Mouse (Mus musculus): ENCODE measurements around the gene Cep72. TPM values are rescaled to one million over a fixed set of nuclear protein-coding genes. Genes with fewer than 3 reads are reported as not detected.

Cep72 gene
- polyA plus RNA-seq, 1 experiment from 2014 or later = 15.2 TPM

- H3K4me1 ChIP-seq (replicated peaks) = no peaks in the 10 kb centered on the region
- H3K9me3 ChIP-seq = no peaks in the 10 kb centered on the region
- no peaks in the 10 kb centered on the region for H3K36me3 ChIP-seq
- 53% methylated on average over 4 of the region's 4 CpGs for WGBS
- no peak overlapping the region for H3K27ac ChIP-seq
- no peak for ATAC-seq
- peaks cover 3% of the 10 kb centered on the region; the same call in 1 of the 2 replicates for H3K27me3 ChIP-seq (replicated peaks)
- no peak overlapping the region for H3K4me3 ChIP-seq (replicated peaks)
- H3K4me2 ChIP-seq (replicated peaks) = no peak overlapping the region
- no peak overlapping the region for H3K9ac ChIP-seq
Observed at GRCm38 (mm10) chr13:74001492-74001891, 60.6 kb downstream of the Cep72 start.

- Histone ChIP-seq H3K4me3 (replicated peaks) (no peak overlapping the region), H3K27me3 (replicated peaks) (no peaks in the 10 kb centered on the region; the same call in 1 of the 2 replicates), H3K27ac (no peak overlapping the region), H3K9ac (no peak overlapping the region), H3K4me2 (replicated peaks) (no peak overlapping the region), H3K4me1 (replicated peaks) (no peaks in the 10 kb centered on the region), H3K36me3 (no peaks in the 10 kb centered on the region), H3K9me3 (no peaks in the 10 kb centered on the region)
- ATAC-seq = no peak
- WGBS = 80% methylated on average over 6 of the region's 6 CpGs
Observed at GRCm38 (mm10) chr13:74000961-74001360, 61.1 kb downstream of the Cep72 start.

- ATAC-seq = no peak
- Histone ChIP-seq H3K9me3 (no peaks in the 10 kb centered on the region), H3K27me3 (replicated peaks) (no peaks in the 10 kb centered on the region; the same call in 1 of the 2 replicates), H3K9ac (no peak overlapping the region), H3K36me3 (no peaks in the 10 kb centered on the region), H3K4me3 (replicated peaks) (no peak overlapping the region), H3K27ac (no peak overlapping the region), H3K4me2 (replicated peaks) (no peak overlapping the region), H3K4me1 (replicated peaks) (no peaks in the 10 kb centered on the region)
Observed at GRCm38 (mm10) chr13:74000519-74000918, 61.6 kb downstream of the Cep72 start.

- H3K36me3 ChIP-seq = no peaks in the 10 kb centered on the region
- no peak for ATAC-seq
- H3K9me3 ChIP-seq = no peaks in the 10 kb centered on the region
- no peaks in the 10 kb centered on the region for H3K4me1 ChIP-seq (replicated peaks)
- no peak overlapping the region for H3K4me3 ChIP-seq (replicated peaks)
- no peaks in the 10 kb centered on the region for H3K27me3 ChIP-seq (replicated peaks)
- H3K27ac ChIP-seq = no peak overlapping the region
- 83% methylated on average over 4 of the region's 4 CpGs for WGBS
- no peak overlapping the region for H3K9ac ChIP-seq
- H3K4me2 ChIP-seq (replicated peaks) = no peak overlapping the region
Observed at GRCm38 (mm10) chr13:73996456-73996855, 65.6 kb downstream of the Cep72 start.

GRCm38 (mm10) chr13:73991267-73991666, 70.8 kb downstream of the Cep72 start:
- no peaks in the 10 kb centered on the region for H3K4me1 ChIP-seq (replicated peaks)
- 75% methylated on average over 5 of the region's 5 CpGs for WGBS
- ATAC-seq = no peak
- no peak overlapping the region for H3K9ac ChIP-seq
- H3K36me3 ChIP-seq = no peaks in the 10 kb centered on the region
- H3K9me3 ChIP-seq = no peaks in the 10 kb centered on the region
- H3K4me3 ChIP-seq (replicated peaks) = no peak overlapping the region
- H3K27me3 ChIP-seq (replicated peaks) = no peaks in the 10 kb centered on the region
- H3K4me2 ChIP-seq (replicated peaks) = no peak overlapping the region
- H3K27ac ChIP-seq = no peak overlapping the region

GRCm38 (mm10) chr13:73990761-73991160, 71.3 kb downstream of the Cep72 start:
- H3K9ac ChIP-seq = no peak overlapping the region
- H3K36me3 ChIP-seq = no peaks in the 10 kb centered on the region
- no peak overlapping the region for H3K27ac ChIP-seq
- H3K27me3 ChIP-seq (replicated peaks) = no peaks in the 10 kb centered on the region
- H3K4me1 ChIP-seq (replicated peaks) = no peaks in the 10 kb centered on the region
- no peaks in the 10 kb centered on the region for H3K9me3 ChIP-seq
- H3K4me3 ChIP-seq (replicated peaks) = no peak overlapping the region
- no peak overlapping the region for H3K4me2 ChIP-seq (replicated peaks)
- ATAC-seq = peak; percentile 23; the same call in 1 of the 2 replicates
- 64% methylated on average over 2 of the region's 2 CpGs for WGBS

- Histone ChIP-seq H3K9me3 (no peaks in the 10 kb centered on the region), H3K36me3 (no peaks in the 10 kb centered on the region), H3K4me1 (replicated peaks) (no peaks in the 10 kb centered on the region), H3K9ac (no peak overlapping the region), H3K27me3 (replicated peaks) (no peaks in the 10 kb centered on the region), H3K4me3 (replicated peaks) (no peak overlapping the region), H3K4me2 (replicated peaks) (no peak overlapping the region), H3K27ac (no peak overlapping the region)
- peak; percentile 66 for ATAC-seq
- 69% methylated on average over 5 of the region's 5 CpGs for whole genome bisulfite sequencing
Observed at GRCm38 (mm10) chr13:73990325-73990724, 71.8 kb downstream of the Cep72 start.

Other genes starting within 250 kb of the Cep72 start
- gene Nkd2, start 214.7 kb downstream of the Cep72 start, polyA plus RNA-seq (2015; fragmentation: Nextera tagmentation; extraction: Ambion mirVana) = 3.8 and 4.1 TPM in 2 replicates
- gene Trip13, start 124.5 kb downstream of the Cep72 start, polyA plus RNA-seq (2015; fragmentation: Nextera tagmentation; extraction: Ambion mirVana) = 36.8 and 41.3 TPM in 2 replicates
- gene Brd9, start 124.5 kb downstream of the Cep72 start, polyA plus RNA-seq (2015; fragmentation: Nextera tagmentation; extraction: Ambion mirVana) = 34.7 and 37.6 TPM in 2 replicates
- gene Zdhhc11, start 98.4 kb downstream of the Cep72 start, polyA plus RNA-seq (2015; fragmentation: Nextera tagmentation; extraction: Ambion mirVana) = not detected in 2 replicates
- 2.1 and 2.3 TPM in 2 replicates for gene Tppp, start 52.9 kb downstream of the Cep72 start, polyA plus RNA-seq (2015; fragmentation: Nextera tagmentation; extraction: Ambion mirVana)
- gene Slc9a3, start 59.2 kb upstream of the Cep72 start, polyA plus RNA-seq (2015; fragmentation: Nextera tagmentation; extraction: Ambion mirVana) = 5.0 and 6.2 TPM in 2 replicates
- 60.9 and 65.6 TPM in 2 replicates for gene Exoc3, start 146.4 kb upstream of the Cep72 start, polyA plus RNA-seq (2015; fragmentation: Nextera tagmentation; extraction: Ambion mirVana)
- gene Ahrr, start 230.0 kb upstream of the Cep72 start, polyA plus RNA-seq (2015; fragmentation: Nextera tagmentation; extraction: Ambion mirVana) = 0.25 and 0.28 TPM in 2 replicates